Mouse (Mus musculus) mouse embryonic stem cell (cell line): ENCODE measurements around the gene Mutyh.

Experiments
- in situ Hi-C, 2 experiments: fragments of 300-500 bp; cut with MboI; formaldehyde crosslinking; loops; 1 replicate in 1 of 2; 3 replicates in 1 of 2; pipeline ENCODE4 v1.14.3; 2019 to 2020; ENCODE audit warnings: low sequenced_read_pairs in 2 of 2, low pct_unique_long_range_greater_than_20kb in 1 of 2, mixed read lengths in 1 of 2; ENCODE audit not compliant: unreplicated experiment in 1 of 2

Mutyh gene

GRCm38 (mm10) chr4:116862023-116862422 is 54.5 kb downstream of the Mutyh start:
- in situ Hi-C loops = no loop called here
